Mouse (Mus musculus): ENCODE results near the gene Slc1a4.

- TF ChIP-seq CTCF (IDR thresholded peaks at IDR 0.05; ENCODE audit: low read depth, low read length) = no peak
- no peak for TF ChIP-seq POLR2A (IDR thresholded peaks at IDR 0.05; ENCODE audit: borderline replicate concordance, low read depth, low read length)
These were observed 47.6 kb upstream of the Slc1a4 start for GRCm38 (mm10) chr11:20380106-20380505.

Data from bone marrow macrophage, adult 2 months (primary cell).